Mouse (Mus musculus): Measurements from ENCODE around the gene Micall1.

GRCm38 (mm10) chr15:79131442-79131841, 22.7 kb downstream of the Micall1 start:
- TF ChIP-seq POLR2A (IDR thresholded peaks at IDR 0.05; ENCODE audit: borderline replicate concordance, control insufficient read depth, low read depth, low read length), result no peak
- no peak for TF ChIP-seq CTCF (IDR thresholded peaks at IDR 0.05; ENCODE audit: control insufficient read depth, insufficient read depth, low read length)

Data from bone marrow, adult 2 months (tissue).